Mouse (Mus musculus): Measurements from ENCODE around the gene Car5a. TPM values are rescaled to one million over a fixed set of nuclear protein-coding genes. Genes with fewer than 3 reads are reported as not detected.
A peak's percentile ranks its signal among the peaks of the same experiment; 100 is the strongest.

Gene Car5a
- total RNA-seq, 2 experiments from 2014 or later = not detected

DNA sequence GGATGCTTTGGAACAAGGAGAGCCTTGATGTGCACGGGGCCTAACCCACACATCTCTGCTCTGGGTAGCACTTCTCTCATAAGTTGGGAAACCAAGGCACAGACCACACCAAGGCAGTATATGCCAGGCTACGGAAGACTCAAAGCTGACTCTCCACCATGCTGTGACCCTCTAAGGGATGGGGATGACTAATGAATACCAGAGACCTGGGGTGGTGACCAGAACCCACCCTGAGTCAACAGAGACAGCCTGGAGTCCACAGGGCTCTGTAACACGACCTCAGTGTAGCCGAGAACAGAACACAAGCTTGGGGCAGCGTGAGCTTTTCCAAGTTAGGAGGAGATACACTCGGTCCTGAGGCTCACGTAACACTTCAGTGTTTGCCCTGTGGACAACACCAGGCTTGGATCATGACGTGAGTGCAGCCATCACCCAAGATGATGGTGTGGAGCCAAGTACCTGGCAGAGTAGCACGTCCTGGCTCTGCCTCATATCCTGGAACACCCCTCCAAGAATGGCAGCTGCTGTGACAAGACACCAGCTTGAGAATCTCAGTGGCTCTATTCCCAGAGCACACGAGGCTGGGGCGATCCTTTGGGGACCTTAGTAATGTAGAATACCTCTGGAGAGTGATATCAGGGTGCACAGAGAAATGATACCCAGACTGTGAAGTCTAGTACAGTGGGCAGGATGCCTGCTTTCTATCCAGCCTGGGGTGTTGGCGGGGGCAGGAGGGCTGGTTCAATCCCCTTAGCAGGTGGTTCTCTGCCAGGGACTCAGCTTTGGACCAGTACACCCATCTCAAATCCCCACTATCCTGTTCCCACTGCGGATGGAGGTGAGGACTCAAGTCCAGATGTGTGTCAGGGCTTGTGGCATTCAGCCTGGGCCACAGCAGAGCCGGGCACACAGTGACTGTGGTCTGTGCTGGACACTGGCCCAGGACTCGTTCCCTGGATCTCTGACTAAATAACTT is 54.6 kb downstream of the Car5a start:
- ATAC-seq (replicated peaks; ENCODE audit: low FRiP score, low TSS enrichment, poor library complexity, severe bottlenecking) = no peak

DNA sequence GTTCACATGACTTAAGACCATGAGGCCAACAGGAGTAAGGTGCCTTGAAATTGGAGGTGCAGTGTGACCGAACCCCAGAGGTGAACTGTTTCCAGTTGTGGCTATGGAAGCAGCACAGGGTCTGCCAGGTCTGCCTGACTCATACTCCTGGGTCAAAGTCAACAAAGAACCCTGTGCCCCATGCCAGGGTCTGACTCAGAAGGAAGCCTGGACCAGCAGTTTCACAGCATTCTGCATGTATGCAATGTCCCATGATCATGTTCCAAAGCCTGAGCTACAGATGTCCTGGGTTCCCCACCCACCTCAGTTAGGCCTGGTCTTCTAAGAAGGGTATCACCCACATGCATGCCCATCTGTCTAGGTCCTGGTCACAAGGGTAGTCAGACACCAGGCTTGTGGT is 55.4 kb downstream of the Car5a start:
- no peak for ATAC-seq (replicated peaks; ENCODE audit: low FRiP score, low TSS enrichment, poor library complexity, severe bottlenecking)

DNA sequence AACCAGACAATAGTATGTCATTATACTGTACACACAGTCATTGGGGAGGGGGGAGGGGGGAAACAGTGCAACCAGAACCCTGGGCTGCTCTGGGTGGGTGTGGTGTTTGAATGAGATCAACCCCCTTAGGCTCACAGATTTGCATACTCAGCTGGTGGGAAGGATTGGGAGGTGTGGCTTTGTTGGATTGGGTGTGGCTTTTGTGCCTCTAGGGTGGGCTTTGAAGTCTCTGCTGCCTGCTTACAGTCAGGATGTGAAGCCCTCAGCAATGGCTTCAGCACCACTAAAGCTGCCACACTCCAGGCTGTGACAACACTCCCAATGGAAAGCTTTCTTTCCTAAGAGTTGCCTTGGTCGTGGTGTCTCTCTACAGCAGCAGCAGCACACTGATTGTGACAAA is 57.2 kb downstream of the Car5a start:
- ATAC-seq (replicated peaks; ENCODE audit: low FRiP score, low TSS enrichment, poor library complexity, severe bottlenecking) = no peak

DNA sequence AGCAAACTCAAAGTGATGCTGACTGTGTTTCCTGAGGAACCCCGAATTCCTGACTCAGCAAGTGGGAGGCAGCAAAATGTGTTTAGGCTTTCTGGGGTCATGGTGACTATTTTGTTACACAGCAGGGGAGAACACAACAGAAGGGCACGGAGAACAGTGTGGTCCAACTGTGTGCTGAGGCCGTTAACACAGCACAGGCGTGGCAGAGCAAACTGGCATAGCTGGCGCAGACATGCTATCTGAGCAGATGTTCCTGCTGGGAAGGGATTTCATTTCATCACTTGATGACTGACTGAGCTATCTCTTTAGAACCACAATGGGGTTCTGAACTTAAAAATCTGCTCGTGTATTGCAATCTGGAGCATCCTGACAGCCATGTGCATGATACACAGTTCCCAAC is 59.3 kb downstream of the Car5a start:
- ATAC-seq (replicated peaks; ENCODE audit: low FRiP score, low TSS enrichment, poor library complexity, severe bottlenecking) = no peak

DNA sequence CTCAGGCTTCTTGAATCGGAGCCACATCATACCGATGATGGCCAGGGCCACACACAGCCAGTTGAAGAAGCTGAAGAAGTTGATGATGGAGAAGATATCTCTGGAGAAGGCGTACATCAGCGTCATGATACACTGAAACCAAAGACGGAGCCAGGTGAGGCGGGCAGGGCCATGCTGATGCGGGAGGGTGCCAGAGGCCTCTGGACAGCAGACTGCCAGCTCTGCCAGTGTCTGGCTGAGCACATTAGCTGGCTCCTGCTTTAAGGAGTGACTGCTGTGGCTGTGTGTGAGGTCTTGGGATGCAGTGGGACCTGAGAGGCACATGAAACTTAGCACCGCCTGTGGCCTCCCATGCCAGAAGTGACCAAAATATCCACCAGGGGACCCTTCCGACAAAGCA is 59.7 kb downstream of the Car5a start:
- no peak for ATAC-seq (replicated peaks; ENCODE audit: low FRiP score, low TSS enrichment, poor library complexity, severe bottlenecking)

DNA sequence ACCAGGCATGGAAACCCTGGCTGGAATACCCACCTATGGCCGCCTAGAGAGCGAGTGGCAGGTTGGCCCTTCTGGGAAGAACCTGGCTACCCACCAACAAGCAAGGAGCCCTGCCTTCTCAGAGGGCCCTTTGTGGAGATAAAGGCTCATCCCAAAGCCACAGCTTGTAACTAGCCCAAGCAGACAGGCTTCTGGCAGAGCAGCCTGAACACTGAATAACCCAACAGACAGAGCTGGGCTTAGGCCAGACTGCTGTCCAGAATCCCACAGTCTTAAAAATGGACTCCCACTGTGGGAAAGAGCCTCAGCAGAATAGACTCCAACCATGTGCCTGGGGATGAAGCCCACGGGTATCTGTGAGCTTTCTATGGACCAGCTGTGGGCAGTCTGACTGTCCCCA is 60.5 kb downstream of the Car5a start:
- no peak for ATAC-seq (replicated peaks; ENCODE audit: low FRiP score, low TSS enrichment, poor library complexity, severe bottlenecking)

DNA sequence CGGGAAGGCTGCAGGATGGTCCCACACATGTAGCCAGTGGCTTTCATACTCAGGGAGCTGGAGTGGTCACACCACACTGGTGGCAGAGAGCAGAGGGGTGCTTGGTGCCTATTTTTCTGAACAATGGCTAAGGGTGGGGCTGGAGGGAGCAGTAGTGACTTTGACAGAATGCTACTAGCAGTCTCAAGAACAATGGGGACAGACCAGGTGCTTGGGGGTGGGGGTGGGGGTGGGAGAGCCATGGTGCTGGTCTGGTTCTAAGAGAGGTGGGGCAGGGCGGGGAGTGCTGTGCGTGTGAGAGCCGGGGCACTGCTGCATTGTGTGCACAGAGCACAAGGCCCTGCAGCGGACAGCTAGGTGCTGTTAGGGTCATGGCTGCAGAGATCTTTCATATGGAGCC is 62.8 kb downstream of the Car5a start:
- no peak for ATAC-seq (replicated peaks; ENCODE audit: low FRiP score, low TSS enrichment, poor library complexity, severe bottlenecking)

DNA sequence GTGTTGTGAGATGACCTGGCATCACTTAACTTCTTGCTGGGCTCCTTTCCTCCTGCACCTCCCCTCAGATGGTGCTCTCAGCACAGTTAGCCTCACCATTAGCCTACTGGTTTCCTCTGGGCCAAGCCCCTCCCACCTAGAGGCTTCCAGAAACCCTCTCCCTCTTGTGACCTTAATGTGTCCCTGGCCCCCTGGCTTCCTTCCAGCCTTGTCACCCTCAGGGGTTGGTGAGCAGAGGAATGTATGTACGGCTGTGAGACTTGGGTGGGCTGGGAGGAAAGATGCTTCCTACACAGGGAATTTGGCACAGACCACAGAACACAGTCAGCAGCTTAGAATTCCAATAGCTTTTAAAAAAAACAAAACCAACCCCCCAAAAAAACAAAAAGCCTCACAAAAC is 63.9 kb downstream of the Car5a start:
- ATAC-seq (replicated peaks; ENCODE audit: low FRiP score, low TSS enrichment, poor library complexity, severe bottlenecking) = no peak

DNA sequence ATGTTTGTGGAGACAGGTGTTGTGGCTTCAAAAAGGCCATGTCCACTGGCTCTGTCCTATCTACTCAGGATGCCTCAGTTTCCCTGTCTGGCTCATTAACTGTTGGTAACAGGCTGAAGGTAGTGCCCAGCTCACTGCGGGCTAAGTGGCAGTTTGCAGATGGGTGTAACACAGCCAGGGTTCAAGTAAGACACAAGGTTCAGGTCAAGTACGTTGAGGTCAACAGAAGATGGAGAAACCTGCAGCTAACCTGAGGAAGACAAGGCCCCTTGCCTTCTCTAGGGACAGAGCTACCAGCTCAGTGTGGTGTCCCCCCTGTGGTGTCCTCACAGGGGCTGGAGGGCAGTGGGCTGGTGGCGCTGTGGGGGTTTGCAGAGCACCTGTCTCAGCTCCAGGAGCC is 65.0 kb downstream of the Car5a start:
- no peak for ATAC-seq (replicated peaks; ENCODE audit: low FRiP score, low TSS enrichment, poor library complexity, severe bottlenecking)

DNA sequence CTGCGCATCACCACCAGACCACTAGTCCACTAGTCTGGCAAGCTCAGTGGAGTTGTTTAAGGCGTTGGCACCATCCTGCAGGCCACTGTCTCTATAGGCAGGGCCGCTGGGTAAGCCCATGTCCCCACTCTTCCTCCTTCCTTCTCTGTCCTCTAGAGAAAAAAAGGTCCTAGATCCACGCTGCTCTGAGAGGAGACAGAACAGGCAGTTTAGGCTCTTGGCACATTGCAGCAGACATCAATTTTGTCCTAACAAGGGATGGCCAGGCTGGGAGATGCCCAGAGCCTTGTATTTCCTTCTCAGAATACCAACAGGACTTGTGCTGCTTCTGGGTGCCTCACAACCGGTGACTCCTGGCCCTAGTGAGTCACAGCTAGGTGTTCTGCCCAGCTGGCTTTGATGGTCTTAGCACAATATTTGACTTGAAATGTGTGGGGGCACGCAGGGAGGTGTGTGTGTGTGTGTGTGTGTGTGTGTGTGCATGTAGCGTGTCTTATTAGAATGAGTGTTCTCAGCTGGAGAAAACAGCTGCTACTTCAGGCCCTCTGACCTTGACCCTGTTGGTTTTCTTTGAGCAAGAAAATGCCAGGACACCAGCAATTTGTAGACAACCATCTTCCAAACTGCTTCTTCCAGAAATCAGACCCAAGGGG is 66.8 kb downstream of the Car5a start:
- no peak for ATAC-seq (replicated peaks; ENCODE audit: low FRiP score, low TSS enrichment, poor library complexity, severe bottlenecking)

DNA sequence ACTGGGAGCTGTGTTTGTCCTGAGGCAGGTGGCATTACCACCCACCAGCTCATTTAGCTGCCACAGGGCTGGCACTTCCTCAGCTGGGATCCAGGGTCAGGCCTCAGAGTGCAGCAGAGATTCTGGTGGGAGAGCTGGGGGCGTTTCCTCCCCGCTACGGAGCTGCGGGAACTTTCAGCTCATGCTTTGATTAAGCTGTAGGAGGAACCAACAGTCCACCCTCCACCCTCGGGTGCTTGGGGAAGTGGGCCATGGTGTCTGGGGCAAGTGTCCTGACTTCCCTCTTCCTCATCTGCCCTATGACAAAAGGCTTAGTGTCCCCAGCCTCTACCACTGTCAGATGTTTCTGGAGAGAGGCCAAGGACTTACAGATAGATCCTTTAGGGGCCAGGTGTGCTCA is 67.5 kb downstream of the Car5a start:
- ATAC-seq (replicated peaks; ENCODE audit: low FRiP score, low TSS enrichment, poor library complexity, severe bottlenecking) = no peak

DNA sequence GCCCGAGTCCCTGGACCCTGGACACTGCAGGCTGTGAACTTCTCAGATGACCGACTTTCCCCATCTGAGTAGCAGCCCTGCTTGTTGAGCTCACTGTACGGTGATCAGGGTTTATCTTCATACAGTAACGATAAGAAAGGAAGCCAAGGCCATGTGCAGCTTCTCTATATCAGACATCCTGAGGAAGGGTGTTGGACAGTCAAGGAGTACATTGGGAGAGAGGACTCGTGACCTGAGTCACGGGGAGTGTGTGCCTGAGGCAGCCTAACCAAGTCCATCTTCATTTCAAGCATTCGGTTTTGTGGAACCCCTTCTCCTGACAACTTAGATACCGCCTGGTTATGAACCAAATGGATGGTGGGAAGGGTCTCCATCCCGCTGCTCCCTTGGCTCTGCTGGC is 69.2 kb downstream of the Car5a start:
- ATAC-seq (replicated peaks; ENCODE audit: low FRiP score, low TSS enrichment, poor library complexity, severe bottlenecking) = no peak

DNA sequence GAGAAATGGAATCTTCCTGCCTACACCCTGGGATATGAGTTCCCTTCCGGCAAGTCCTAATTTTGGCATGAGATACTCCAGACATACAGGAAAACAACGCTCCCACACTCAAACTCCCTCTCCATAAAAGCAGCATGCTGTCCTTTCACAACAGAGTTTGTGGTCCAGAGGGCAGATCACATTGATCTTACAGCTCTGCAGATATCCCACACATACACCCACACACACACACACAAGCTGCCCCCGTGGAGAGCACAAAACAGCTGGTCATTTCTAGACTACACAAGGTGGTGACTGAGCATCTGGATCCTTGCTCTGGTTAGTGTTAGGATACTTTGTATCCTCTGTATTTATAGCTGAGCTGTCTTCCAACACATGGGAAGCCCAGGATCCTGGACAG is 69.7 kb downstream of the Car5a start:
- ATAC-seq (replicated peaks; ENCODE audit: low FRiP score, low TSS enrichment, poor library complexity, severe bottlenecking) = no peak

DNA sequence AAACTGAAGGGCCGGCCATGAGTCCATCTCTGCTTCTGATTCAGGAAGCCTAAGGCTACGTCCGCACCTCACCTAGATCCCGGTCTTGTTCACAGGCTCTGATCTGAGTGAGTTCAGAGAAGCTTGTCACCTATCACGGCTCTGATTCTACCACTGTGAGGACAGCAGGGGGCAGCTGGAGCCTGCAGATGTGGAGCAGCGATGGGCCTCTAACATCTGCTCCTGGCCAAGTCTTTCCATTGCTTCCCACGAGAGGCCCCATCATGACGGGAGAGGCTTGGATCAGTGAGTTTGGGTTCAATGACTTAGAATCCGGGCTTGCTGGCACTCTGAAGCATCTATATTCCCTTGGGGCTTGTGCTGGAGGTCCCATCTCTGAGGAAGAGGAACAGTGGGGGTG is 70.7 kb downstream of the Car5a start:
- peak; percentile 50 for ATAC-seq (replicated peaks; ENCODE audit: low FRiP score, low TSS enrichment, poor library complexity, severe bottlenecking)

DNA sequence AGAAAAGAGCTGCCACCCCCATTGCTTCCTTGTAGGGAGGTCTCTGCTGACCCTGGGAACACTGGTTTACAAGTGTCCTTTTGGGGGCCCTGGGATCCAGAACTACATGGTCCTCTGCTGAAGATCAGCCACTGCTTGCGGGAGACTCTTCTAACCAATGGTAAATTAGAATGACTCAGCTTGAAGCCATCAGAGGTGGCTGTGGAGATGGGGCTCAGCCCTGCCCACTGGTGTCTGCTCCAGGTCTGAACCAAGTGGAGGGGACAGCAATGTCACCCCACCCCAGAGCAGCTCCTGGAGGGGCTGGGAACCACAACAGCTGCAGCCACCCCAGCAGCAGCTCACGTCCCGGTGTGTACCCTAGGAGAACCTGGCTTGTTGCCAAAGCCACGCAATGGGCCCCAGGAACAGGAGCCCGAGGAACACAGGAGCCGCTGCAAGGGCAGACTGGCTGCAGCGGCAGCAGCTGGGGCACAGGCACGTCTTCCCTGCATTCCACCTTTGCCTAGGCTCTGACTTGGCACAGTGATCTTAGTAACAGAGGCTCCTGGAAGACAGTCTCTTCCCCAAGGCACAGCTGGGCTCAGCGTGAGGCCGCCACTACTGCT is 72.8 kb downstream of the Car5a start:
- no peak for ATAC-seq (replicated peaks; ENCODE audit: low FRiP score, low TSS enrichment, poor library complexity, severe bottlenecking)

DNA sequence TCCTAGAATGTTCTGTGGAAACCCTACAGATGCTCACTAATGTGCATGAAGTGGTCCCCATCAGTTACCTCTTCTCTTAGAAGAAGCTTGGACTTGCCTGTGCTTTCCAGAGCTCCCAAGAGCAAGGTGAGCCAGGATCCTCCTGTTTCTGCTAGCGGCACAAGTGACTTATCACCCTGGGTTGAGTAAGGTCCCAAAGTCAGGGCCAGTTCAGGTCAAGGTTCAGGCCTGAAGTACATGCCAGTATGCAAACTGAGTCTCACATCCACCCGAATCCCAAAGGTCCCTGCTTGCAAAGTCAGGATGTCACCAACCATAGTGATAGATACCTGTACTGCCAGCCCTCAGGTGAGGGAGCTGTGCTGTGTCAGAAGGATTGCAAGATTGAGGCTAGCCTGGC is 74.5 kb downstream of the Car5a start:
- no peak for ATAC-seq (replicated peaks; ENCODE audit: low FRiP score, low TSS enrichment, poor library complexity, severe bottlenecking)

DNA sequence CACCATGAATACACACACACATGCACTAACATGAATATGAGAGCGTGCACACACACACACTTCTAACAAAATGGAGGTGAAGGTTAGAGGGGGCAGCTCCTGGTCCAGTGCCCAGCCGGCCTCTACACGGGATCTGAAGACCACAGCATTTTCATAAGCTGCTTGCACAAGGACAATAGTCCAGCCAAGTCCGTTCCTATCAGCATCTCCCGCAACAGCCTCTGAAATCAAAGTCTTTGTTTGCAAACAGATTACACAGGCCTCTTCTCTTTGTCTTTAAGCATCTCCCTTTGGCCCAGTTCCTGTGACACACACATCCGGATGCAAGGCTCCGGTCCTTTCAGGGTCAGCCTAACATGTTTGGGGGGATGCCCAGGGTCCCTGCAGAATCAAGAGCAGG is 75.8 kb downstream of the Car5a start:
- no peak for ATAC-seq (replicated peaks; ENCODE audit: low FRiP score, low TSS enrichment, poor library complexity, severe bottlenecking)

DNA sequence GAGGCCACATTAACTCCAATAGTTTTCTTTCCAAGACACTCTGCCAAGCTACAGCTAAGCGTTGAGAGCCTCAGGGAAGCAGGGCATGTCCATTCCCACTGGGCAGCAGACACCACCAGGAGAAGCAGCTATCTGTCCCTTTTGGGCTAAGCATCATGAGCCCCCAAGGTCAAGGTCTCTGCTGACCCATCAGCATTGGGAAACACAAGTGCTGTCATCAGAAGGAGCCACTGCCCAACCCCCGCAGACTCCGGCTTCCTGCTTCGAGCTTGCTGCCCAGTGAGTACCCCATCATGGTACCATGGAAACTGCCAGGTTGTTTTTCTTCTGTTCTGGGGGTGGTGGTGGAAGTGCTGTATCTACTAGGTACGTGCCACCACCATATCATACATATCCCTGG is 76.5 kb downstream of the Car5a start:
- no peak for ATAC-seq (replicated peaks; ENCODE audit: low FRiP score, low TSS enrichment, poor library complexity, severe bottlenecking)

Measured in megakaryocyte-erythroid progenitor cell, adult 5-6 weeks (primary cell).